Mouse (Mus musculus) liver, adult 2 months (tissue): ENCODE data around the gene Acer1.

Experiments used
- CTCF ChIP-seq: fragments of 200-500 bp; IDR thresholded peaks from 2 replicates; pipeline ENCODE4 v1.5.1; 2011; ENCODE audit warnings: low read depth, low read length, control low read depth
- POLR2A ChIP-seq: fragments of 200-500 bp; IDR thresholded peaks from 2 replicates; pipeline ENCODE4 v1.6.1; 2011; ENCODE audit warnings: low read length, control low read depth; ENCODE audit not compliant: insufficient read depth; ENCODE audit errors: extremely low read depth

GRCm38 (mm10) chr17:57001228-57001627, 19.3 kb upstream of the Acer1 start:
- no peak for TF ChIP-seq POLR2A
- TF ChIP-seq CTCF = no peak
